Mouse (Mus musculus) E14TG2a.4 (cell line): Measurements from ENCODE around the gene Clasrp.

Experiments used
- CTCF ChIP-seq: conservative IDR thresholded peaks from 2 replicates; pipeline ENCODE4 v1.5.1; 2014; ENCODE audit warnings: low read length
- NANOG ChIP-seq: IDR thresholded peaks from 2 replicates; pipeline ENCODE4 v1.6.1; 2014; ENCODE audit warnings: borderline replicate concordance, low read length, mixed read lengths

- TF ChIP-seq CTCF = no peak
- TF ChIP-seq NANOG = no peak
Measured at GRCm38 (mm10) chr7:19622241-19622640, 18.0 kb upstream of the Clasrp start.
